Mouse (Mus musculus) G1E (cell line): Measurements from ENCODE around the gene Gpsm3.

Experiments
- CTCF ChIP-seq: IDR thresholded peaks from 2 replicates; pipeline ENCODE4 v1.5.1; 2012; ENCODE audit warnings: low read depth, low read length, inconsistent platforms, mixed read lengths
- GATA1 ChIP-seq: IDR thresholded peaks from 2 replicates; pipeline ENCODE4 v1.6.1; 2012; ENCODE audit warnings: borderline replicate concordance, low read length, inconsistent platforms, mixed read lengths
- GATA2 ChIP-seq: IDR thresholded peaks from 2 replicates; pipeline ENCODE4 v1.6.1; 2012; ENCODE audit warnings: low read depth, low read length, inconsistent platforms, borderline replicate concordance
- POLR2AphosphoS5 ChIP-seq: IDR thresholded peaks from 2 replicates; pipeline ENCODE4 v1.6.1; 2012; ENCODE audit warnings: low read depth, low read length, inconsistent platforms; ENCODE audit not compliant: insufficient replicate concordance
- TAL1 ChIP-seq: conservative IDR thresholded peaks from 2 replicates; pipeline ENCODE4 v1.6.1; 2012; ENCODE audit warnings: low read depth, low read length, inconsistent platforms, mixed read lengths

GRCm38 (mm10) chr17:34549156-34549555, 40.5 kb upstream of the Gpsm3 start:
- TF ChIP-seq CTCF = no peak
- TF ChIP-seq GATA1 = no peak
- TF ChIP-seq TAL1 = no peak
- TF ChIP-seq POLR2AphosphoS5 = no peak
- no peak for TF ChIP-seq GATA2
